Mouse (Mus musculus) NIH3T3 (cell line): ENCODE measurements around the gene Rce1.

ENCODE experiments used
- DNase-seq: peaks from one replicate; pipeline ENCODE4 v3.0.0-alpha.2; 2012; ENCODE audit warnings: low read depth

The Rce1 gene

DNA sequence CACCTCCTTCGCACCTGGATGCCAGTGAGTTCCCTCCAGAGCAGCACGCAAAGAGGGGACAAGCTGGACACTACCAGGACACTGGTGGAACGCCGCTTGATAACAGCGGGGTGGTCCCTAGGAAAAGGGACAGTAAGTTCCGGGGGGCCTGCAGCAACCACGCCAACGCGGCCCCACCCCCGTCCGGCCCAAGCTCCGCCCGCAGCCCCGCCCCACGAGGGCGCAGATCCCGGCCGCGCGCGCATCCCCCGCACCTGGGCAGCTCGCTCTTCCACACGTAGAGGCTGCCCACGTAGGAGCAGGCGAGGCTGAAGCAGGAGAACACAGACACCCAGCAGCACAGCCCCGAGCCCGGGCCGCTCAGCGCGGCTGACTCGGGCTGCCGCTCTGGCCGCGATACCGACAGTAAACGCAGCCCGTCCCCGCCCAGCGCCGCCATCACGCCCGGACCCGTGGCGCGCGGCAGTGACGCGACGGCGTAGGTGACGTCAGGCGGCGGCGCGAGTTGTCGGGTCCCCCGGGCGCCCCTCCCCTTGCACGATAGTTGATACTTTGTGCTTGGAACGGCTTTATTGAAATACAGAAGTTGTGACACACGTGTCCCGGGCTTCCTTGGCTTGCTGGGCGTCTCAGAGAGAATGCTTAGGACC lies at the start of gene Rce1:
Gene Rce1 (minus strand): TSS at position 463 of the 650 bp plus-strand sequence.
- DNase-seq = peak; percentile 97

DNA sequence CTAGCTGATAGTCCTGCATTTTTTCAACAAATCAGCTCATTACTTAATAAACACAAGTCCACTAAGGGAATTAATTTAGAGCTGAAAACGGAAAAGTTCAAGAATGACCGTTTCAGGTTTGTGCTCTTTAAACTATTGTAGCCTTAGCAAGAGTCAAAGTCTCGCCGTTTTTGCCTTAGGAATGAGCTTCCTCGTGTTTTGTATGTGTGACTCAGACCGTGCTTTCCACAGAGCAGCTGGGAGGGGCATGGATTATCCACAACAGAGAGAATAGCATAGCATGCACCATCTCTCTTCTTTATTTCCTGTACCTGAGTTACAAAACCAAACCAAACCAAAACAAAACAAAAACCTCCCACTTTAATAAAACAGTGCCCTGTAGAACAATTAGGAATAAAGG lies 47.0 kb upstream of the Rce1 start:
- DNase-seq = peak; percentile 73

DNA sequence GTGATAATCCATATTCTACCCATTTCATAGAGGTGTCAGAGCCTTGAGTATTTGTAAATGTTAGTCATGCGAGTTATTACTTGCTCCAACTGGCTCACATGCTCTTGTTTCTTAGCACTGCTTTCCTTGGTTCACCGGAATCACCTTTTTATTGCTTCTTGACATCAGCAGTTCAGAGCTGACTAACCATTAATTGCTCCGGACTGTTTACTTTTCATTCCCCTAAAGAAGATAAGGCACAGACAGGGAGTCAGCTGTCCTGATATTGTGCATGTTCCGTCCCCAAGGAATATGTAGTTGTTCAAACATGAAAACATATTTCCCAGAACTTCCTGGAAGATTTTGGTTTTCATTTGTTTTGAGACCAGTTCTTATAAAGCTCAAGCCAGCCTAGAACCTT lies 45.3 kb upstream of the Rce1 start:
- peak; percentile 26 for DNase-seq

DNA sequence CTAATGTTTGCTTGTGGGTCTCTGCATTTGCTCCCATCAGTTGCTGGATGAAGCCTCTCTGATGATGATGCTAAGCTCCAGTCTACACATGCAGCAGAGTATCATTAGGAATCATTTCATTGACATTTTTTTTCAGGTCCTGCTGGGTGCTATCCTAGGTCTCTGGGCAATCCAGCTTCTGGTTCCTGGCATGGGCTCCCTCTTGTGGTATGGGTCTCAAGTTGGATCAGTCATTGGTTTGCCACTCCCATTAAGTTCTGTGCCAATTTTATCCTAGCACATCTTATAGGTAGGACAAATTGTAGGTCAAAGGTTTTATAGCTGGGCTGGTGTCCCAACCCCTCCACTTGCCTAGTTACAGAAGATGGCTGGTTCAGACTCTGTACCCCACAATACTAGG lies 41.4 kb upstream of the Rce1 start:
- peak; percentile 36 for DNase-seq

DNA sequence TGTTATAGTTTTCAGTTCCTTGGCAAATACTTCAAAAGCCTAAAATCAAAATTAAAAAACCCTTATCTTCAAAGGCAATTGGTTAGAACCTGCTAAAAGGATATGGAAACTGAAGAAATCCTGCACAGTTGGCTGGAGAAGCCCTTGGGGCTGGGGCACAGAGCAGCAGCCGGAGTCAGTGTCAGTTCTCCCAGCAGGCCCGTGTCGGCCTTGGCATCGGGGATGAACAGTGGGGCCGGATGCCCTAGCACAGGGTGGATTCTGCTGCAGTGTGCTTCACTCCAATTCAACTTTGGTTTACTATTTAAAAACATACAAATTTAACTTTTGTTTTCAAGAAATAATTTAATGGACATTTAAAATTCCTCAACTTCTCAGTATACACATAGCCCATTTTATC lies 32.7 kb upstream of the Rce1 start:
- no peak for DNase-seq

DNA sequence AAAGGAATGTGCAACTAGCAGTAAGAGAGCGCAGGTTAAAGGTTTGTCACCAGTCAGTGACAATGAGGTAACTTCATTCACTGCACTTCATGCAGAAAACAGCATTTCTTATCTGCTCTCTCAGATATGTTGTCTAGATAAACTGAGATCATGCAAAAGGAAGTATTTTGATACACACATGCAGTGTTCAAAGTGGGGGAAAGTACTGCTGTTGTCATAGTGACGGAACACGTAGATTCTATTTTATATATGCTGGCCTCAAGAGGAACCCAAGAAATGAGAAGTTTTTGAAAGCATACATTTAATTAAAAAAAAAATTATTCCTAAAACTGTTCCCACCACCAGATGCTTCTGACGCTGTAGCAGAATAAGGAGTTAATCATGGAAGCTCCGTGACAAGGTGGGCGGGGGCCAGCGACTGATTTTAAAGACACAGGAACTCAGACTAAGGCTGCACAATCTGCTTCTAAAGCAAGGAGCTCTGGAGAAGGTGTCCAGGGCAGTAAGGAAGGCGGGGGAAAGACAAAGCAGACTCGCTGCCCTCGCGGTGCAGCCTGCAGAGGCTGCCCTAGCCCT lies 21.6 kb upstream of the Rce1 start:
- DNase-seq = no peak

DNA sequence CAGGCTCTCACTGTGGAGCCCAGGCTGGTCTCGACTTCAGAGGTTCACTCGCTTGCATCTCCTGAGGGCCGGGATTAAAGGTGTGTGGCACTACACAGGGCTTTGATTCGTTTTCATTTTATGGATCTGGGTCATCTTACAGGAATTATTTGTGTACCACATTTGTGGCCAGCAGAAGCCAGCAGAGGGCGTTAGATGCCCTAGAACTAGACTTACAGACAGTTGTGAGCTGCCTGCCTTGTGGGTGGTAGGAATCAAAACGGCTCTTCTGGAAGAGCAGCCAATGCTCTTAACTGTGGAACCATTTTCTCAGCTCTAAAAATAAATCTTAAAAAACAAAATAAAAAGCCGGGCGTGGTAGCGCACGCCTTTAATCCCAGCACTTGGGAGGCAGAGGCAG lies 18.8 kb upstream of the Rce1 start:
- peak; percentile 73 for DNase-seq

DNA sequence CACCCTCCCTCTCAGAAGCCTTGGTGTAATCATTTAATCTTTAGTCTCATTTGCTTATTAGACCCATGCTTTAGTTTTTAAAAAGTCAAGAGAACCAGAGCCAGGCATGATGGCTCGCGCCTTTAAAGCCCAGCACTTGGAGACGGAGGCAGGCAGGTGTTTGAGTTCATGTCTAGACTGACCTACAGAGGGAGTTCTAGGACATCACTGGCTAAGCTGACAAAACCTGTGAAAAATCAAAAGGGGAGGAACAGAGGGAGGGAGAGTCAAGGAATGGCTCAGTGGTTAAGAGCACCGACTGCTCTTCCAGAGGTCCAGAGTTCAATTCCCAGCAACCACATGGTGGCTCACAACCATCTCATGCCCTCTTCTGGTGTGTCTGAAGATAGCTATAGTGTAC lies 10.5 kb upstream of the Rce1 start:
- no peak for DNase-seq

DNA sequence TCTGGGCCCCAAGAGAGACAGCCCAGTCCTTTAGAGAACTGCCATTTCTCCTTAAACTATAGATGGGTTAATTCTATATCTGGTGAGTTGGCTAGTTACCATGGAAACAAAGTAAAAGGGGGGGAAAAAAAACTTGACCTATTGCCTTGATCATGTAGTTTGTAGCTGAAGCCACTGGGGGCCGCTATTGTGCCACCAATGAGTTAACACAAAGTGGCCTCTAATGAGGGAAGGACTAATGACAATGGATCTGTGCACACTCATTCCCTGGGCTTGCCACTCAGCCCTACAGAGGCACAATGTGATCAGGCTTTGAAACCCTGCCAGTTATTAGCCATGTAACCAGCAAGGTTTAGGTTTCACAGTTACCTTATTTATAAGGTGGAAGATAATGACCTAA lies 3.4 kb upstream of the Rce1 start:
- peak; percentile 87 for DNase-seq

DNA sequence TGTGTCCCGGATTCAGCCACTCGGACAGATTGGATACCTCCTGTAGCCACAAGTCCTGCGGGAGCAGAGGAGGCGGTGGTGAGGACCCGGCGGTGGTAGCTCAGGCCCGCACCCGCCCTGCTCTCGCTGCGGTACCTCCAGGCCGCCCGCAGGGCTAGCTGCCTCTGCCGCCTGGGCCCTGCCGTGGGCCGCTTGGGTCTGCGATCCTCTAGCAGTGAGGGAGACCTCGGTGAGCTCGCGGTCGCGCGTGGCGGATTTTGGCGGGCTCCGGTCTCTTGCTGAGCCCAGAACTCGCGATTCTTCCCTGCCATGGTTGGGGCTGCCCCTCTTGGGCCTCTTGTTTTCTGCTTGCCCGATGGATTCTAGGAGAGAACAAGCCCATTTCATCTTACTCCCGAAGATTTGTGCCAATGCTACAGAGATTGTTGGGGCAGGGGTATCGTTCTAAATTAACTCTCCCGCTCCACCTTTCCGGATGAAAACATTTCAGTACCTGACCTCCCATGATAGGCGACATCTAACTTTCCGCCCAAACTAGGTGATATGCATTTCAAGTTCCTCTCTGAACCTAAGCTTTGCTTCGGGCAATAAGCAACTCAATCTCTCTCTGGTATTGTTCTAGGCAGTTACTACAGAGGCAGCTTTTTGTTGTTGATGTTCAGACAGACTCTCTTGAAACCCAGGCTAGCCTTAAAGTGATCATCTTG lies 541 bp upstream of the Rce1 start:
- DNase-seq = peak; percentile 74

DNA sequence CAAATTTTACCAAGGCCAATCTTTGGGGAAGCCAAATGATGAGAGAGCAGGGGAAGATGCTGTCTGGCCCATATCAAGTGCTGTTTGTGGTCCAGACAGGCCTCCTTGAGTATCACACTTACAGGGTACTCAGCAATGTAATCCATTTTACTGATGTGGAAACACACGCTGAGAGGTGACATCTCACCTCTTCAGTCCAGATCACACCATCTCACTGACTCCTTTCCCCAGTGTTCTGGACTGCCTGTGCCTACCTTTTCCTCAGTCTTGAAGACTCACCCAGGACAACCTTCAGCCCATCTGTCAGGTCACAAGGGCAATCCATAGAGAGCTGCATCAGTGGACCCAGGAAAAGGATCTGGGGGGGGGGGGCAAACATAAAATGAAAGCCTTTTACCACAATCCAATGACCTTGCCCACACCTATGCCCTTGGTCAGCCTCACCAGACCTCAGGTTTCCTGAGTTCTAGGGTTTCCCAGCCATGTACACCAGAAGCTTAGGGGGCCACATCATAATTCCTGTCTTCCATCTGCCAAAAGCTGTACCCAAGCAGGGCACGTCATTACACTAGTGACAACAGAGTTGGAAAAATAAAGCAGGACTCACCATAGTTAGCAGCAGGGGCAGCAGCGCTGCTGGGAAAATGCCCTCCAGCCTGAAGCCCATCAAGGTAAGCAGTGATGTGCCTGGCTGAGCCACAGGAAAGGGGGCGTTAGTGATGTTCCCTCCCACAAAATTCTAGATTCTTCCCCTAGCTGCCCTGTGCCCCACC lies 849 bp downstream of the Rce1 start:
- DNase-seq = no peak

DNA sequence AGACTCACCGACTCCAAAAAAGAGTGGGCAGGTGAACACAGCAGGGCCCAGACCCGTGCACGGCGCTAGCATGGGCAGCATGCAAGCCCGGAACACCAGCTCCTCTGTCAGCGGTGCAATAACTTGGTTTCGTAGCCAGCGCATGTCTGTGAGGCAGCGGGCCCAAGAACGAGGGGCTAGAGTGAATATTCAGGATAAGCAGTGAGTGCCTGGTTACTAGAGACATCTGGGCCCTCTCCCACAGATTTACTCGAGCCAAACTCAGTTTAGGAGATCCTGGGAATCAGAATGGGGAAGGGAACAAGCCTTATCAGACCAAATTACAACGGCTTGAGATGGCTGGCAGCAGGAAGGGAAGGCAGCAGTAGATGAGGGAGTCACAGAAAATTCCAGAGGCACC lies 1.4 kb downstream of the Rce1 start:
- no peak for DNase-seq

DNA sequence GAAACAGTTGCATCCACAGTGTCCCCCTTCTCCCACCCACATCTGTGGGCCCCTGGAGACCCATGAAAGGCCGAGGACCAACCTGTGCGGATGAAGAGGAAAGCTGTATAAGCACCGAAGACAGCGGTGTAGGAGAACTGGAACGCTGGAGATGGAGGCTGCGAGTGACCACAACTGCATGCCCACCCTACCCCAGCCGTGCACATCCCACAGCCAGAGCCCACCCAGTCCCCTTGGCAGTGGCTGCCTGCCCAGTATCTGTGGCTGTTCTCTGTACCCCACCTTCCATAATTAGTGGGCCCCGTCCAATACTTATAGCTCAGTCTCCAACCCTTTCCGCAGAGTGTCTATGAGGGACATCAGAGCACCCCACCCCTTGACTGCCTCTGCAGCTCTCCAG lies 2.0 kb downstream of the Rce1 start:
- DNase-seq = no peak

DNA sequence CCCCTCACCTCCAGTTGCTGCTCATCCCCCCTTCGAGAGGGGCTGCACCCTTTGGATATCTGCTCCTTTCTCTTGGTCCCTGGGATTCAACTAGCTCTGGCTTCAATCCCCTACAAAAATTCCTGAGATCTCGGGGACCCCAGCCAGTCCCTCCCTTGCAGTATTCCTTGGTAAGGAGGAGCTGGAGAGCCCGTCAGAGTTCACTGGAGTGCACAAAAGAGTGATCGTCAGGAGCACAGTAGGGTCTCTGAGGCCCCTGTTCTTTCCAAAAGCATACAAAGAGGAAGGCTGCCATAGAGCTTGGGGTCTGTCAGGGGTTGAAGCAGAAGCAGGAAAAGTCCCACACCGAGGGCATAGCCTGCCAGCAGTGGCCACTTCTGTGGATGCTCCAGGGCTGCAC lies 2.7 kb downstream of the Rce1 start:
- DNase-seq = no peak

DNA sequence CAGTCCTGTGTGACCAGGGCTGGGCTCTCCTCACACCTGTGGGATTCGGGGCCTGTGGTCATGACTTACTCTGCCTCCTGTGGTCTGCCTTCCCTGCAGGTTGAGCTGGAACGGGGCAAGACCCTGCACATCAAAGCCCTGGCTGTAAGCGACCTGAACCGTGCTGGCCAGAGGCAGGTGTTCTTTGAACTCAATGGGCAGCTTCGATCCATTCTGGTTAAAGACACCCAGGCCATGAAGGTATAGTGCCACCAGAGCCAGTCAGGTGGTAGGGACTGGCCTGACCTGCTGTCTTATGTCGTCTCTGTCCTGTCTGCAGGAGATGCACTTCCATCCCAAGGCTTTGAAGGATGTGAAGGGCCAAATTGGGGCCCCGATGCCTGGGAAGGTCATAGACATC lies 4.7 kb downstream of the Rce1 start:
- DNase-seq = no peak

DNA sequence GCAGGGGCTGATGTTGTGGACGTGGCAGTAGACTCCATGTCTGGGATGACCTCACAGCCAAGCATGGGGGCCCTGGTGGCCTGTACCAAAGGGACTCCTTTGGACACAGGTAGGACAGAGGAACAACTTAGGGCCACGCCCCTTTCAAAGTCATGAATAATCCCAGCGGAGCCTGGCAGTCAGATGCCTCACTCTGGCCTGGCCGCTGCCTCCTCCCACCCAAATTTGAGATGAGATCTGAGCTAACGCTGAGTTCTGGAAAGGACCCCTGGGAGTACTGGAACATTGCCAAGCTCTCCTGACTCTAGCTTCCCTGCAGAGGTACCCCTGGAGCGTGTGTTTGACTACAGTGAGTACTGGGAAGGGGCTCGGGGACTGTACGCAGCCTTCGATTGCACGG lies 6.0 kb downstream of the Rce1 start:
- DNase-seq = no peak

DNA sequence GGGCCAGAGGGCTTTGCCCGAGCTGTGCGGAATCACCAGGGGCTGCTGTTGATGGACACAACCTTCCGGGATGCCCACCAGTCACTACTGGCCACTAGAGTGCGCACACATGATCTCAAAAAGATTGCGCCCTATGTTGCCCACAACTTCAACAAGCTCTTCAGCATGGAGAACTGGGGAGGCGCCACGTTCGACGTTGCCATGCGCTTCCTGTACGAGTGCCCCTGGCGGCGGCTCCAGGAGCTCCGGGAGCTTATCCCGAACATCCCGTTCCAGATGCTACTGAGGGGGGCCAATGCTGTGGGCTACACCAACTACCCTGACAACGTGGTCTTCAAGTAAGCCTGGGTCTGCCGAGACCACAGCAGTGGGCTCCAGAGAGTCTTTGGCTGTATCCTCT lies 7.3 kb downstream of the Rce1 start:
- DNase-seq = no peak

DNA sequence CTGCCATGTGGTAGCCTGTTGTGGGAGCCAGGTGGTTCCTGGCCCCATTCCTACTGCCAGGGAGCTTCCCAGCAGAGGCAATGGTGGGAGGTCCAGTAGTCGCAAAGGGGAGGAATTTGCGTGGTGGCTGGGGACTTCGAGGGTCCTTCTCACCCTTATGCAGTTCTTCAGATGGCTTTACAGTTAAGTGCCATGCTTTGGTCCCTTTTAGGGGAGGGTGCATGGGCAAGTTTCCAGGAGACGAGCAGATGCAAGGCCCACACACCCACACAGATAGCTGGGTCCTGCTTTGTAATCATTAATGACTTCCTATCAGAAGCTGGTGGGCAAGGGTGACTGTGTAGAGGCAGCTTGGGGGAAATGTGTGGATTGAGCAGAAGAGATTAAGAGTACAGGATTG lies 8.9 kb downstream of the Rce1 start:
- no peak for DNase-seq

DNA sequence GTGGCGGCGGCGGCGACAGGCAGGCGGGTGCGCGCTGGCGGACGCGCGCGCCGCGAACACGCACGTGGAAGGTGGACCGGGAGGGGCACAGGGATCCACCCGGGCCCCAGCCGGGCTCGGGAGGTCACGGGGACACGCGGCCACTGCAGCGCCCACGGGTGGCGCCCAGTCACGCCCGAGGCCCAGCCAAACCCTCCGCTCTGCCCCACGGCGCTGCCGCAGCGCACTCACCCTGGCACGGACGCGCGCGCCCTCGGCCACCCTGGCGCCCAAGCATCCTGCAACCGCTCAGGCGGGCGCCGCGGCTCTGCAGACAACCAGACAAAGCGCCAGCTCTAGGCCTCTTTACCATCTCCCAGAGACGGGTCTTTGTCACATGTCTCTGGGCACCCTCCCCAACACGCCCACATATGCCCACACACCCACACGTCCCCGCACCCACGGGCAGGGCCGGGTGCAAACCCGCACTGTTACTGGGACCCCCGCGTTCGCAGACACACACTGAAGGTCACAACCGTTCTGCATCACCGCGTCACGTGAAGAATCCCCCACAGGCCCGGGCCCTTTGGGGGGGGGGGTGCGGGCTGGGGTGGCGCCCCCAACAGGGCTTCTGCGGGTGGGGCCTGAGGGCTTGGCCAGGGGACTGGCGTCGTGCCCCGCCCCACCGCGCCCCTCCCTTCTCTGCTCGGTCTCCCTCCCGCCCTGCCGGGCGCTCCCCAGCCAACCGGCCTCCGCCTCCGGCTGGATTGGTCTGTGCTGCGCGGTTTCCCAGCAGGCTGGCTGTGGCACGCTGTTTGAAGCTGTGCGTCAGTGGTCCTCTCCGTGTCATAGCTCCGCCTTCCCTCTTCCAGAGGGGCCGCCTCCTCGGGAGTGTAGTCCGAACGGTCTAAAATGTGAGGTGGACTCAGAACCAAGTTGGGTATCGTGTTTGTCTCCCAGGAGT lies 10.0 kb downstream of the Rce1 start, which contains the start of gene Lrfn4:
Gene Lrfn4 (minus strand): TSS at position 517 of the 943 bp plus-strand sequence.
- peak; percentile 98 for DNase-seq

DNA sequence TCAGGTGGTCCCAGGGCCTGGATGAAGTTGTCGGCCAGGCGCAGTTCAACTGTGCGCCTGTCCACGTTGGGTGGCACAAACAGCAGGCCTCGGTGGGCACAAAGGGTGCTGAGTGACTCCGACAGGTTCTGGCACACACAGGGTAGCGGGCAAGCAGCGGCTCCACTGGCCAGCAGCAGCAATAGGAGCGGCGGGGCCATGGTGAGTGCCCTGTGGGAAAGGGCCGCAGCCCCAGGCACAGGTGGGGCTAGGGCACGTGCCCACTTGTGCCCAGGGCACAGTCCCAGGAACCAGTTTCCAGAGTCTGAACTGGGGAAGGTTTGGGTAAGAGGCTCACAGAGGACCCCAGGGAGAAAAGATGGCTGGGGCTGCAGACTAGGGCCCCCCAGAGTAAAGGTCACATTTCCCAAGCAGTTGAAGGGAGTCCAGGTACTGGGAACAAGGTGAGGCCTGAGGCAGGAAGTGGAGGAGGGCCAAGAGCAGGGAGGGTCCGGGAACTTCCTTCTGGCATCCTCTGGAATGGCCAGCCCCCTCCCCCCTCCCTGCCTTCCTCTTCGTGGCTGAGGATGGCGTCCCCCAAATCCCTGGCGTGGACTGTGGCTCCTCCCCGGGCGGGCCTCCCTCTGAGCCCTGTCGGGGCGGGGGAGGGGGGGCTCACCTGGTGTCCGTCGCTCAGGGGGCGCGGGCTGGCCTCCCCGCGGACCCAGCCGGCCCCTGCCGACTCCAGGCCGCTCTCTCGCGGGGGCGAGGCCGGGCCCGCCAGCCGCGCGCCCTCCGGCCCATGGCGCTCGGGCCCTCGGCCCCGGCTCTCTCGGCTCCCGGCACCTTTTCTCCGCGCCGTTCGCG lies 10.9 kb downstream of the Rce1 start:
- DNase-seq = peak; percentile 61
